Mouse (Mus musculus) stomach, embryonic 14.5 days (tissue): ENCODE data around the gene Tmem41a. TPM values are rescaled to one million over a fixed set of nuclear protein-coding genes. Genes with fewer than 3 reads are reported as not detected.

Experiments
- ATAC-seq: fragments of 200-750 bp; cut with Nextera tagmentation; 2 replicates; pipeline ENCODE4 v1.8.0; 2017; ENCODE audit warnings: low read depth, moderate TSS enrichment; ENCODE audit not compliant: insufficient number of reproducible peaks, insufficient read depth, low FRiP score
- H3K27ac ChIP-seq: fragments of 300-500 bp; sonication (generic); 2 replicates; pipeline ENCODE4 v1.5.1; 2014; ENCODE audit warnings: mild to moderate bottlenecking, low read length, moderate library complexity, mixed read lengths
- H3K27me3 ChIP-seq: fragments of 300-500 bp; sonication (generic); 2 replicates; pipeline ENCODE4 v1.6.1; 2014; ENCODE audit warnings: low read length, control low read depth, mixed read lengths; ENCODE audit not compliant: control insufficient read depth, insufficient read depth
- H3K36me3 ChIP-seq: fragments of 300-500 bp; sonication (generic); 2 replicates; pipeline ENCODE4 v1.6.1; 2014; ENCODE audit warnings: mild to moderate bottlenecking, control low read depth, low read length, moderate library complexity, mixed read lengths; ENCODE audit not compliant: control insufficient read depth, insufficient read depth
- H3K4me1 ChIP-seq: fragments of 300-500 bp; sonication (generic); 2 replicates; pipeline ENCODE4 v1.6.1; 2014; ENCODE audit warnings: low read length, control low read depth, mixed read lengths; ENCODE audit not compliant: control insufficient read depth, insufficient read depth
- H3K4me2 ChIP-seq: fragments of 300-500 bp; sonication (generic); replicated peaks from 2 replicates; pipeline ENCODE4 v1.6.1; 2014; ENCODE audit warnings: low read depth, low read length, control low read depth
- H3K4me3 ChIP-seq: fragments of 300-500 bp; sonication (generic); 2 replicates; pipeline ENCODE4 v1.5.1; 2014; ENCODE audit warnings: low read depth, low read length, control low read depth
- H3K9ac ChIP-seq: fragments of 300-500 bp; sonication (generic); replicated peaks from 2 replicates; pipeline ENCODE4 v1.6.1; 2014; ENCODE audit warnings: low read depth, mild to moderate bottlenecking, control low read depth, low read length, moderate library complexity, mixed read lengths
- H3K9me3 ChIP-seq: fragments of 300-500 bp; sonication (generic); 2 replicates; pipeline ENCODE4 v1.6.1; 2016; ENCODE audit warnings: low read depth, low read length, control low read depth; ENCODE audit not compliant: control insufficient read depth
- WGBS: fragments of 180-500 bp; shearing (Covaris S2); extraction: QIAGEN DNeasy Blood & Tissue Kit; methylation state at CpG from one replicate; pipeline ENCODE4 v1.1.7; 2014; 5-methylcytosine and 5-hydroxymethylcytosine counted together
- polyA plus RNA-seq: library from polyadenylated mRNA; unstranded; fragments of >200 nt; fragmentation: Nextera tagmentation; extraction: Ambion mirVana; gene quantifications from 2 replicates; pipeline ENCODE4 v1.2.1, GENCODE M21; 2014

Tmem41a gene
- polyA plus RNA-seq, 1 experiment from 2014 or later = 31.1 TPM

DNA sequence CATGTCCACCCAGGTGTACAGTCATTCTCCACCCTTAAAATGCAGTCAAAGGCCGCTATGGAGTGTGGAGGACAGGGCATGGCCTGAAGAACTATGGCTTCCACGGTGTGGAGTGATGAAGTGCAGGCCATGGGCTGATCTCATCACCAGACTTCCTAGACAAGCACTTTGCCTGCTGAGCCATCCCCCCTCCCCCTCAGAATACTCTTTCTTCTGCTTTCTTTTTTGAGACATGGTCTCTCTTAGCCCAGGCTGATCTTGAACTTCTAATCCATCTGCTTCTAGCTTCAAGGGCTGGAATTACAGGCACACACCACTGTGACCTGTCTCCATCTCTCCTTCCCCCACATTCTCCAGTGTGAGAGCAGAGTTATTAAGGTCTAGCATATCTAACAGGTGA is 59.8 kb downstream of the Tmem41a start:
- Histone ChIP-seq H3K36me3 (no peaks in the 10 kb centered on the region), H3K27me3 (no peaks in the 10 kb centered on the region), H3K27ac (no peak overlapping the region), H3K9ac (no peak overlapping the region), H3K9me3 (no peaks in the 10 kb centered on the region), H3K4me2 (no peak overlapping the region), H3K4me3 (no peak overlapping the region), H3K4me1 (no peaks in the 10 kb centered on the region)
- ATAC-seq = no peak
- 80% methylated on average over 2 of the region's 2 CpGs for WGBS

Other genes starting within 250 kb of the Tmem41a start
- 2.9 and 4.0 TPM in 2 replicates for gene Ehhadh, start 159.7 kb downstream of the Tmem41a start, polyA plus RNA-seq
- gene Map3k13, start 153.2 kb downstream of the Tmem41a start, polyA plus RNA-seq = 0.98 and 1.3 TPM in 2 replicates
- 4.6 and 6.1 TPM in 2 replicates for gene Liph, start 48.1 kb upstream of the Tmem41a start, polyA plus RNA-seq
- gene Senp2, start 61.9 kb upstream of the Tmem41a start, polyA plus RNA-seq = 53.7 and 56.1 TPM in 2 replicates
- gene Igf2bp2, start 215.7 kb upstream of the Tmem41a start, polyA plus RNA-seq = 138 and 146 TPM in 2 replicates